Mouse (Mus musculus) adrenal gland, adult 2 months (tissue): ENCODE measurements at regions not wholly inside any gene's neighbourhood (a gene's known extent, or its start where the extent isn't known, plus 50 kb on each side); places are given as distances from the start of the nearest gene placed in this dataset.

Experiments used
- DNase-seq: peaks from one replicate; pipeline ENCODE4 v3.0.0; 2021

GRCm38 (mm10) chr4:40400089-40400488 is 71.9 kb upstream of the Tmem215 start:
- no peak for DNase-seq

GRCm38 (mm10) chr4:40390183-40390582 is 81.8 kb upstream of the Tmem215 start:
- DNase-seq = no peak

GRCm38 (mm10) chr4:40385284-40385683 is 86.7 kb upstream of the Tmem215 start:
- no peak for DNase-seq

- DNase-seq = no peak
Observed at GRCm38 (mm10) chr4:40384704-40385103, 87.3 kb upstream of the Tmem215 start.

DNA sequence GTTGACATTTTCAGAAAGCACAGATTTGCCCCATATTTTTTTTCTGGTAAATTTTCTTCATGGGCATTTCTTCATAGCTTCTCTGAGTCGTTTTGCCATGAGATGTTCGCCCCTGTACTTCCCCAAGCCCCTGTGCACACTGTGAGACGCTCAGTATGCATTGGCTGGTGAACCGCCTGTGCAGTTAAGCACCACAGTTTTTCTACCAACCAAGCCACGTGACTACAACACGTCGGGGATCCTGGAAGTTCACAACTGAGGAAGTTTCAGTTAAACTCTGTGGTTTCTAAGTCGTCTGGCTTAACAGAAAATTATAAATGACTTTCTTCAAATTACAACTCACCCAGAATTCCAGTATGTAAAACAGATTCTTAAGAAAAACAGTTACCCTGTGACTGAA is 91.7 kb upstream of the Tmem215 start:
- DNase-seq = no peak

GRCm38 (mm10) chr4:40375439-40376154 is 96.4 kb upstream of the Ndufb6 start:
- DNase-seq = no peak

- DNase-seq = no peak
Observed at GRCm38 (mm10) chr4:40374213-40374612, 95.0 kb upstream of the Ndufb6 start.

GRCm38 (mm10) chr4:40364329-40364728 is 85.1 kb upstream of the Ndufb6 start:
- DNase-seq = no peak

DNA sequence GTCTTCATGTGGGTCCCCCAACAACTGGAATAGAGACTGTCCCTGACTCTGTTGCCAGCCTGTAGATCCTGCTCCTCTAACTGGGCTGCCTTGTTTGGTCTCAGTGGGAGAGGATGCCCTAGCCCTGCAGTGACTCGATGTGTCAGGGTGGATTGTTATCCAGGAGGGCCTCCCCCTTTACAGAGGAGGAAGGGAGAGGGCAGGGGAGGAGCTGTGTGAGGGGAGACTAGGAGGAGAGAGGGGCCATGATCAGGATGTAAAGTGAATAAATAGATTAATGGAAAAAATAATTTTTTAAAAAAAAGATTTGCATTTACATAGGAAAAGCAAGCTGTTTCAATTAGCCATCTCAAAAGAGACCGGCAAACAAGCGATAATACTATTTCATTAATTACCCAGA is 80.1 kb upstream of the Ndufb6 start:
- no peak for DNase-seq

DNA sequence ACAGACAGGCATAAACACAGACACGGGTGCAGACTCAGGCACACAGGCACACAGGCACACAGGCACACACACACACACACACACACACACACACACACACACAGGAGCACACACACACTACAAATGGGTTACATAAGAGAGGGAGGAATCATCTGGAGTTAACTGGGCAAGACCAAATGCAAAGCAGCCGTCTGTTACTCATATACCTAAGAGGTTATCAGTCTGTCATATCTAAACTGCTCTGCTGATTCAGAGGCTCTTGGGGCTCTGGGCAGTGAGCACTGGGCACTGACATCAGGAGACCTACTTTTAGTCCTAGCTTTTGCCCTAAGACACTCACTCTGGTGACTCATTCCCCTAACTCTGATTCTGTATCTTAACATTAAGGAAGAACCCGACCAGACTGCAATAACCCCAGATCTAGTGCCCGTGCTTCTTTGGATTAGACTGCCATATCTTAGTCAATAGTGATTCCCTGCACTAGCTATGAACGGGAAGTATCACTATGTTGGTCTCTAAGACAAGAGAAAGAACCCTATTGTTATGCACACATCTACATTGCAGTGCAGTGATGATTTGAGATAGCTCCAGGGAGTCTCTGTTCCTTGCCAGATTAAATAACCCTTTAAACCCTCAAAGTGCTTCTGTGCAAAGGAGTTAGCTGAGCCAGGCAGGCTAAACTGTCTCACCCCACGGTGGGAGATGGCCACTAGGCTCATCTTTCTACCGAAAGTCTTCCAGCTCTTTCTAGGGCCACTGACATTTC is 78.0 kb upstream of the Ndufb6 start:
- peak; percentile 18 for DNase-seq

- DNase-seq = no peak
Observed at GRCm38 (mm10) chr4:40355791-40356450, 76.7 kb upstream of the Ndufb6 start.

DNA sequence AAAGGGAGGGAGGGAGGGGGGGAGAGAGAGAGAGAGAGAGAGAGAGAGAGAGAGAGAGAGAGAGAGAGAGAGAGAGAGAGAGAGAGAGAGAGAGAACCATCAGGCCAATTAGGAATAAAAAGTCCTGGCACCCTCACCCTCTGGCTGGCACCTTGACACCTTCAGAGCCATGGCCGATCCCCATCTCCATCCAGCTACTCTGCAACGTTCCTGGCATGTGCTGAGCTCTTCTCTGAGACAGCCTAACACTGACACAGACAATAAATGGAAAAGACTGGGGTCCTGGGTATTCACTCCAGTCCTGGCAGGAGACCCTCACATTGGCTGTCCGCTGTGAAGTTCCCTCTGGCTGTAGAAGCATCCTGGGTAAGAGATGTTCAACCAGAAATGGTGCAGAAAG is 75.2 kb upstream of the Ndufb6 start:
- DNase-seq = no peak

GRCm38 (mm10) chr4:40351648-40352047 is 72.4 kb upstream of the Ndufb6 start:
- no peak for DNase-seq

DNA sequence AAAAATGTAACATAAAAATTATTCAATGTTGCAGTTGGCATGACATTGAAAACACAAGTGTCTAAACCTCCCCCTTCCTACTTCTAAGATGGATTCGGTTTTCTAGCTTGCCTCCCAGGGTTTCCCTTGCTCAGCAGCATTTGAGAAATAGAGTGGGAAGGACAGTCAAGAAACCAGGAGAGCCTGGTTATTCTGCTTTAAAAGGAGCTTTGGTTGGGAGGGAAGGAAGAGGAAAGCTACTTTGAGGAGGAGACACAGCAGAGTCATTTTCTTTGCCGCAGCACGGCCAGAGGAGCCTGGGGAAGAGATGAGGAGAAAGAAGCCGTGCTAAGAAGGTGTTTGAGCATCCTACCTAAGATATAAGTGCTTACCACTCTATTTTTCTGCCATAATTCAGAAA is 71.9 kb upstream of the Ndufb6 start:
- DNase-seq = no peak

DNA sequence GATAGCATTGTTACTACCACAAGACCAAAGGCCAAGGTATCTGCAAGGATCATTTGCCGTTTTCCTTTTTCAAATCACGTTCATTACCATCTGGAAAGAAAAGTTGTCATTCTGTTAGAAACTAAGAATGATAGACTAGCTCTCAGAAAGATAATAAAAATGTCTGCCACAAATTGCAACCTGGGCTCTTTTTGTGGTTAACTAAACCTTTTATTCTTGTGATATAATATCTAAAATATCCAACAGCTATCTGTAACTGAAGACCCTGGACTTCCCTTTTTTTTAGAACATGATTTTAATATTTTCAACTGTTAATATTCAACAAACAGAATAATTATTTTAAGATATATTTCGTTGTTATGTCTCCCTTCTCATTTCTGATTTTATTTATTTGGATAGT is 66.6 kb upstream of the Ndufb6 start:
- DNase-seq = no peak

DNA sequence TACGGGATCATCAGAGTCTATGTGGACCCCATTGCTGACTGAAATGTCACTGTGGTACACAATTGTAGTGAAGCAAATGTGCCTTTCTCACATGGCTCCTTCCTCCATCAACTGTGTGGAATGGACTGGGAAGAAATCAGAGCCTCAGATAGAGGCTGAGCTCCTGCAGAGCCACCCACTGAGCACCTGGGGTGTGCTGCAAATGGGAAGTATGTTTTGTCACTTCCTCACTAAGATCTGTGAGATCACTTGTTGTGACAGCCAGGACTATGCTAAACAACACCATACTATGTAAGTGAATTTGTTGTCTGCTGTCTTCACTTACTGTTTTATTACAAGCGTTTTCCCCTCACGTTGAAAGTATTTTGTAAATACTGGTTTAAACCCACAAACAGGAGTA is 63.0 kb upstream of the Ndufb6 start:
- DNase-seq = no peak

DNA sequence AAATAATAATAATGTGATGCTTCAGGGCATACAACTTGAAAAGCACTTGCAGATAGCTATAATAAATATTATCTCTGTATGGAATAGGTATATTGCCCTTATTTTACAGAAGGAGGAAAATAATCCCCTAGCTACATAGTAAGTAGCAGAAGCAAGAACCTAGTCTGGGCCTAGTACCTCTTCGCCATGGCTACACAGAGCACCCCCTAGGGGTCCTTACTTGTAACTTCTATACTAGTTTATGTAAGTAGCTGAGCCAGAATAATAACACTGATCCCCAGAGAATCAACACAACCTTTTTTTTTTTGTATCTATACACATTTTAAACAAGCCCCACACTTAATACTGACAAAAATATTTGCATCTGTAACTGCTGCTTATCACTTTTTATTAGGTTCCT is 55.6 kb upstream of the Ndufb6 start:
- DNase-seq = no peak

GRCm38 (mm10) chr4:40329737-40330136 is 50.5 kb upstream of the Ndufb6 start:
- no peak for DNase-seq
